Mouse (Mus musculus): ENCODE measurements at regions not wholly inside any gene's neighbourhood (a gene's known extent, or its start where the extent isn't known, plus 50 kb on each side); places are given as distances from the start of the nearest gene placed in this dataset.

DNA sequence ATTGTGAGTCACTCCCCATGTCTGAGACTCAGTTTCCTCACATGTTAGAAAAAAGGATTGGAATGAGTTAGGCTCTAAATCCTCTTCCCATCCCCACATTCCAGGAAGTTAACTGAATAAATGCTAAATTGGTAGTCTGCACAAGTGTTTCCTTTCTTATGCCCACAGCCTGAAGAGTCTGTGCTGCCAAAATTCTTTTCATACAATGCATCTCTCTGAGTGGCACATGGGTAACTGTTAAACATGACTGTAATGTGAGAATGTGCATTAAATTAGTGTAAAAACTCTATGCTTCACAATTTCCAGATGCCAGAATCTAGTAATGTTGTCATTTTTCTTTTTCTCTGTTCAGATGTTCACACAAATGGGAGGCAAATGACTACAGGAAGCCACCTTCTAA lies 317.5 kb upstream of the A1bg start:
- TF ChIP-seq CTCF (IDR thresholded peaks at IDR 0.05; ENCODE audit: control insufficient read depth, insufficient read depth, low read length) (no peak), POLR2A (IDR thresholded peaks at IDR 0.05; ENCODE audit: borderline replicate concordance, control insufficient read depth, low read depth, low read length) (no peak)
